29 mouse cellular contexts compared by ENCODE assay signal in the genomic region with DNA sequence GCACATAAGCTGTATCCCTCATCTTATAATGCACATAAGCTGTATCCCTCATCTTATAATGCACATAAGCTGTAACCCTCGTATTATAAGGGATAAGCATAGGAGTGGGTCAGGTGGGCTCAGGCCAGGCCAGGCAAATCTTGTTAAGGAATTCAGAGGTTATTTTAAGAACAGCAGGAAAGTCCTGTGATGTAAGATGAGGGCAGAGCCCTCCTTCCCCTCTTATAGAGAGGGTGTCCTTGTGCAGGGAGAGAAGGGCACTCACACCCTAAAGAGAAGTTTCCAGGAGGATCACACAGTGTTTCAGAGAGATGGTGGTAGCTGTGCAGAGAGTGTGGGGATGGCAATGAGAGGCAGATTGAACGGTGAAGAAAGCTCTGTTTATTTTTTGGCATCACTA. TPM values are rescaled to one million over a fixed set of nuclear protein-coding genes. Genes with fewer than 3 reads are reported as not detected.
"Had no signal": no experiment of that assay in that cellular context is flagged by ENCODE, and none has a peak within 500 bp of the region (broad histone marks: within the 10 kb centered on the region; RNA-seq: fewer than 3 reads in every experiment).

No protein-coding gene starts in this region.

- ATAC-seq: midbrain, embryonic 13.5 days; midbrain, embryonic 16.5 days had no signal

- H3K27ac ChIP-seq: kidney, embryonic 15.5 days; left cerebral cortex, adult 2 months; liver, embryonic 13.5 days; midbrain, embryonic 13.5 days; neural tube, embryonic 13.5 days had no signal

- H3K36me3 ChIP-seq: kidney, embryonic 15.5 days; liver, embryonic 13.5 days; midbrain, embryonic 10.5 days; midbrain, embryonic 13.5 days; neural tube, embryonic 13.5 days had no signal

- H3K27me3 ChIP-seq: kidney, embryonic 15.5 days; liver, embryonic 13.5 days; neural tube, embryonic 13.5 days had no signal

- DNase-seq: kidney, postnatal 10 days; kidney, postnatal 36 days; layer of hippocampus, postnatal 36 days; liver, embryonic 13.5 days; lung, adult 2 months; right cerebral cortex, adult 18-20 months; right cerebral cortex, postnatal 14 days; right cerebral cortex, postnatal 4 days; thymus, postnatal 25 days had no signal

- H3K4me2 ChIP-seq: kidney, embryonic 15.5 days; liver, embryonic 13.5 days; midbrain, embryonic 13.5 days; neural tube, embryonic 13.5 days had no signal

- H3K4me3 ChIP-seq: kidney, embryonic 15.5 days; left cerebral cortex, adult 2 months; liver, embryonic 13.5 days; megakaryocyte, embryonic 14.5 days; midbrain, embryonic 10.5 days; midbrain, embryonic 13.5 days; myocyte; neural tube, embryonic 13.5 days had no signal

- H3K9ac ChIP-seq: kidney, embryonic 15.5 days; liver, embryonic 13.5 days; neural tube, embryonic 13.5 days had no signal

- H3K9me3 ChIP-seq: kidney, embryonic 15.5 days; liver, embryonic 13.5 days; megakaryocyte, embryonic 14.5 days; midbrain, embryonic 10.5 days; midbrain, embryonic 13.5 days; neural tube, embryonic 13.5 days had no signal

RNA-seq across cellular contexts. Expression of a gene that starts 3.1 kb away (rescaled TPM):
- total RNA-seq: liver, adult 2 months; monocyte, adult 5-6 weeks; neutrophil, adult 5-6 weeks had no signal
- polyA plus RNA-seq: liver, adult 2 months; liver, embryonic 16.5 days; myocyte had no signal

RNA-seq across cellular contexts. Expression of a gene that starts 25.9 kb away (rescaled TPM):
- total RNA-seq: layer of hippocampus, adult 8-10 months; layer of hippocampus, postnatal 10 days; layer of hippocampus, postnatal 36 days; left cerebral cortex, adult 2 months; left cerebral cortex, postnatal 10 days; left cerebral cortex, postnatal 36 days; liver, adult 2 months; monocyte, adult 5-6 weeks; neutrophil, adult 5-6 weeks had no signal
- polyA plus RNA-seq: kidney, embryonic 15.5 days; limb, embryonic 11.5 days; limb, embryonic 14.5 days; liver, adult 2 months; liver, embryonic 13.5 days; liver, embryonic 16.5 days; lung, adult 2 months; lung, embryonic 16.5 days; midbrain, embryonic 13.5 days; midbrain, embryonic 16.5 days; myocyte; neural tube, embryonic 13.5 days; stomach, embryonic 14.5 days had no signal
